Mouse (Mus musculus) olfactory bulb, adult 2 months (tissue): ENCODE measurements around the gene Gpr182. TPM values are rescaled to one million over a fixed set of nuclear protein-coding genes. Genes with fewer than 3 reads are reported as not detected.

Source experiments
- H3K27ac ChIP-seq: fragments of 200-500 bp; 2 replicates; pipeline ENCODE4 v1.5.1; 2012; ENCODE audit warnings: low read depth, low read length; ENCODE audit not compliant: insufficient read depth
- H3K4me1 ChIP-seq: fragments of 200-500 bp; 2 replicates; pipeline ENCODE4 v1.6.1; 2012; ENCODE audit warnings: low read length; ENCODE audit not compliant: control insufficient read depth, insufficient read depth
- H3K4me3 ChIP-seq: fragments of 200-500 bp; 2 replicates; pipeline ENCODE4 v1.5.1; 2012; ENCODE audit warnings: mild to moderate bottlenecking, low read depth, low read length, moderate library complexity; ENCODE audit not compliant: insufficient read depth
- CTCF ChIP-seq: fragments of 200-500 bp; IDR thresholded peaks from 2 replicates; pipeline ENCODE4 v1.5.1; 2012; ENCODE audit warnings: low read depth, mild to moderate bottlenecking, low read length, moderate library complexity; ENCODE audit not compliant: insufficient read depth
- POLR2A ChIP-seq: fragments of 200-500 bp; IDR thresholded peaks from 2 replicates; pipeline ENCODE4 v1.6.1; 2012; ENCODE audit warnings: mild to moderate bottlenecking, low read depth, low read length, moderate library complexity; ENCODE audit not compliant: insufficient read depth
- WGBS: fragments of 180-500 bp; shearing (Covaris S2); methylation state at CpG from one replicate; pipeline ENCODE4 v1.1.7; 2018; 5-methylcytosine and 5-hydroxymethylcytosine counted together
- polyA plus RNA-seq: library from polyadenylated mRNA; stranded (reverse); fragments of >200 nt; gene quantifications from 2 replicates; pipeline ENCODE4 v1.2.4, GENCODE M21; 2012; ENCODE audit warnings: low replicate concordance; ENCODE audit not compliant: missing spikeins, insufficient read depth, insufficient read length

The Gpr182 gene
- polyA plus RNA-seq, 1 experiment, result not detected

GRCm38 (mm10) chr10:127759181-127760110, 7.9 kb upstream of the Gpr182 start, which contains the start of the genes Rdh1 and Rdh16f1:
Rdh1 (plus strand) TSS chr10:127759721.
Rdh16f1 (plus strand) TSS chr10:127759787.
- peaks cover 8% of the 10 kb centered on the region; the same call in 1 of the 2 replicates for H3K4me1 ChIP-seq
- TF ChIP-seq CTCF (no peak), POLR2A (no peak)
- 76% methylated on average over 9 of the region's 9 CpGs for WGBS
- H3K4me3 ChIP-seq, result no peak within 1 kb of the TSS
- H3K27ac ChIP-seq, result no peak within 1 kb of the TSS

DNA sequence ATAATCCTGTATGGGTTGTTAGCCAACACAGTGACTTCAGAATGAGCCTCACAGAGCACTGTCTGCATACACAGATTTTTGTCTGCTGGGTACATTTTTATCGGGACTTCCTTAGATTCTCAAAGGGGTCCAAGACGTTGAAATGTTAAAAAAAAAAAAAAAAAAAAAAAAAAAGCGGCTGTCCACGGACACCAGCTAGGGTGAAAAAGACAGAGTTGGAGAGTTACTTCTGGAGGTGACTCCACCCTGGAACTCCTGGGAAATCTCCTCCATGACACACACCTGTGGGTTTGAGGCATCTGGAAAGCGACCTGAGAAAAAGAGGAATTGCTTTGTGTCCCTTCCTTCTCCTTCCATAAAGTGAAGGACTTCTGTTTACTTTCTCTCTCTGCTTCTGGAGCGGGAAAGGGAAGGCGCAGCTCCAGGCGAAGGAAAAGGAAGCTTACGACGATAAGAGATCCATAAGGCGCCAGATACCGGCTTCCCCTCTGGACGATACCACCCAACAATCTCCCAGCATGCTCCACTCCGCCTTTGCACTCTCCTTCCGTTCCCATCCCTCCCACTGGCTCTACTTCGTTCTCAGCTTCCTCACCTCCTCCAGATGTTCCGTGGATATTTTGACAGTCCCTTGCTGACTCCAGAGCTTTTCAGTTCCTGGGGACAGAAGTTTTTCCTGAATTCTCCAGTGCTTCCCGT, 4.4 kb upstream of the Gpr182 start:
- 58% methylated on average over 18 of the region's 18 CpGs for WGBS
- Histone ChIP-seq H3K4me3 (peak overlapping the region; percentile 11), H3K4me1 (peaks cover 4% of the 10 kb centered on the region; the same call in 1 of the 2 replicates), H3K27ac (no peak overlapping the region)
- TF ChIP-seq CTCF, result no peak
- no peak for TF ChIP-seq POLR2A

GRCm38 (mm10) chr10:127755246-127755645, 3.7 kb upstream of the Gpr182 start:
- H3K4me1 ChIP-seq, result peaks cover 6% of the 10 kb centered on the region; the same call in 1 of the 2 replicates
- no peak overlapping the region for H3K27ac ChIP-seq
- 68% methylated on average over 3 of the region's 3 CpGs for WGBS
- H3K4me3 ChIP-seq, result no peak overlapping the region
- TF ChIP-seq POLR2A (no peak), CTCF (no peak)

- TF ChIP-seq CTCF, result no peak
- no peak for TF ChIP-seq POLR2A
- no peak overlapping the region for H3K4me3 ChIP-seq
- H3K4me1 ChIP-seq, result peaks cover 12% of the 10 kb centered on the region
- no peak overlapping the region for H3K27ac ChIP-seq
- WGBS, result 80% methylated on average over 6 of the region's 6 CpGs
These were observed 3.1 kb upstream of the Gpr182 start for GRCm38 (mm10) chr10:127754566-127755166.

GRCm38 (mm10) chr10:127750136-127750777, 1.3 kb downstream of the Gpr182 start:
- TF ChIP-seq POLR2A (no peak), CTCF (no peak)
- Histone ChIP-seq H3K4me3 (peak overlapping the region; percentile 27), H3K4me1 (peaks cover 12% of the 10 kb centered on the region), H3K27ac (no peak overlapping the region)
- WGBS, result 63% methylated on average over 24 of the region's 24 CpGs

- no peak overlapping the region for H3K27ac ChIP-seq
- 27% methylated on average over 8 of the region's 8 CpGs for WGBS
- no peak overlapping the region for H3K4me3 ChIP-seq
- H3K4me1 ChIP-seq, result peaks cover 12% of the 10 kb centered on the region
- TF ChIP-seq CTCF, result no peak
- no peak for TF ChIP-seq POLR2A
These were observed 2.5 kb downstream of the Gpr182 start for GRCm38 (mm10) chr10:127748847-127749612.

GRCm38 (mm10) chr10:127747254-127747653, 4.3 kb downstream of the Gpr182 start:
- H3K4me1 ChIP-seq, result peaks cover 12% of the 10 kb centered on the region
- no peak overlapping the region for H3K27ac ChIP-seq
- WGBS, result 91% methylated on average over 8 of the region's 8 CpGs
- TF ChIP-seq POLR2A (no peak), CTCF (no peak)
- H3K4me3 ChIP-seq, result no peak overlapping the region

- TF ChIP-seq POLR2A (no peak), CTCF (no peak)
- Histone ChIP-seq H3K4me3 (no peak overlapping the region), H3K27ac (no peak overlapping the region), H3K4me1 (peaks cover 16% of the 10 kb centered on the region)
- WGBS, result 66% methylated on average over 5 of the region's 5 CpGs
These were observed 5.6 kb downstream of the Gpr182 start for GRCm38 (mm10) chr10:127745886-127746285.

- peak; percentile 59 for TF ChIP-seq CTCF
- no peak for TF ChIP-seq POLR2A
- WGBS, result 59% methylated on average over 5 of the region's 5 CpGs
- peaks cover 7% of the 10 kb centered on the region for H3K4me1 ChIP-seq
- H3K27ac ChIP-seq, result no peak overlapping the region
- no peak overlapping the region for H3K4me3 ChIP-seq
These were observed 6.9 kb downstream of the Gpr182 start for GRCm38 (mm10) chr10:127744661-127745060.
